In the genomic region with DNA sequence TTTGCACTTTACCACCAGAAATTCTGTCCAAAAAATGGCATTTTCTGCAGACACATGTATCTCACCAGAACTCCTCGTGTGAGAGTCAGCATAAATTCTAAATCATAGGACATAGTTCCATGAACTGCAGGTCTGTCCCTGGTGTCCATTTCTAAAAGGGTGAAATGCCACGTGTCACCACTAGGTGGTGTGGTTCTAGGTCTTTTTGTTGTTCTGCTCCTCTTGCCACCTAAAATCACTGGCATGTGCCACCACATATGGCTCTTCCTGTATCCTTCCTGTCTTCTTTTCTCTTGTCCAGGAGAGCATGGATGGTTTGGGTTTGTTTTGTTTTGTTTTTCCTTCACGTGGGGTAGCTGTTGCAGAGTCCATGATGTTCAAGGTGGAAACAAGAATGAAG, we compare ENCODE assay signal across 8 mouse cellular contexts. TPM values are rescaled to one million over a fixed set of nuclear protein-coding genes. Genes with fewer than 3 reads are reported as not detected.
DNase-seq lines count a peak whose midpoint lies in the region; ATAC-seq and TF ChIP-seq lines count a peak whose summit lies in the region.
"Had no signal": no experiment of that assay in that cellular context is flagged by ENCODE, and none has a peak within 500 bp of the region (broad histone marks: within the 10 kb centered on the region; RNA-seq: fewer than 3 reads in every experiment).

No protein-coding gene starts in this region.

- no peak overlapping the region for H3K4me3 ChIP-seq in G1E (ENCODE audit: low read depth, low read length)
- H3K4me3 ChIP-seq in liver, postnatal 0 days (ENCODE audit: low read depth, low read length): no peak overlapping the region
- H3K4me3 ChIP-seq: erythroblast, embryonic 14.5 days had no signal

- no peak overlapping the region for H3K4me2 ChIP-seq in liver, postnatal 0 days (ENCODE audit: low read depth, low read length)

- H3K27ac ChIP-seq in liver, postnatal 0 days (ENCODE audit: low read depth): no peak overlapping the region

- no peaks in the 10 kb centered on the region for H3K36me3 ChIP-seq in G1E (replicated peaks)
- H3K36me3 ChIP-seq in liver, postnatal 0 days (replicated peaks; ENCODE audit: insufficient read depth, low read length): no peaks in the 10 kb centered on the region

- TF ChIP-seq CTCF in G1E (IDR thresholded peaks at IDR 0.05; ENCODE audit: low read depth, low read length): peak; percentile 43; the same call in 1 of the 2 replicates
- TF ChIP-seq CTCF in liver, postnatal 0 days (IDR thresholded peaks at IDR 0.05; ENCODE audit: low read depth): peak; percentile 71

- no peaks in the 10 kb centered on the region for H3K27me3 ChIP-seq in G1E (ENCODE audit: insufficient read depth, low read length)
- peaks cover 27% of the 10 kb centered on the region for H3K27me3 ChIP-seq in liver, postnatal 0 days (ENCODE audit: insufficient read depth, low read length)

- H3K9ac ChIP-seq in liver, postnatal 0 days (replicated peaks): no peak overlapping the region

- 16% methylated on average over 3 of the region's 3 CpGs for WGBS in liver, postnatal 0 days (ENCODE audit: insufficient replicate concordance)

- ATAC-seq in G1E (ENCODE audit: extremely low read depth, insufficient number of reproducible peaks, low FRiP score, poor library complexity, severe bottlenecking): no peak
- ATAC-seq in liver, postnatal 0 days: no peak
- ATAC-seq in megakaryocyte progenitor cell, adult 5-6 weeks (replicated peaks; ENCODE audit: poor library complexity): no peak

- peak; percentile 67 for DNase-seq in layer of hippocampus, adult 11-12 months (ENCODE audit: low spot score)
- no peak for DNase-seq in layer of hippocampus, postnatal 36 days
- no peak for DNase-seq in G1E (ENCODE audit: low spot score)
- peak; percentile 59 for DNase-seq in adrenal gland, adult 2 months
- DNase-seq in embryo, embryonic 9.5 days (ENCODE audit: extremely low spot score): peak; percentile 46
- DNase-seq in liver, postnatal 0 days: peak; percentile 23

- peaks cover 59% of the 10 kb centered on the region for H3K9me3 ChIP-seq in G1E (replicated peaks)
- no peaks in the 10 kb centered on the region for H3K9me3 ChIP-seq in liver, postnatal 0 days (ENCODE audit: low read length)

- H3K4me1 ChIP-seq in G1E (ENCODE audit: insufficient read depth, low read depth, low read length): no peaks in the 10 kb centered on the region
- H3K4me1 ChIP-seq in liver, postnatal 0 days (ENCODE audit: insufficient read depth): no peaks in the 10 kb centered on the region

- TF ChIP-seq EP300 in liver, postnatal 0 days (IDR thresholded peaks at IDR 0.05; ENCODE audit: low read depth): no peak

RNA-seq across cellular contexts. Expression of a gene that starts 42.7 kb away (rescaled TPM):
- 10 to 100 TPM; 63.9 to 69.6 TPM for total RNA-seq in layer of hippocampus, postnatal 36 days (2021)
- not detected in 2 replicates for total RNA-seq in G1E (2014; fragmentation: Nextera tagmentation)
- total RNA-seq in G1E (2017): 0.12 and 0.44 TPM in 2 replicates
- polyA plus RNA-seq in G1E (2012): not detected in 2 replicates
- 10 to 100 TPM; 50.3 to 59.2 TPM for total RNA-seq in adrenal gland, adult 2 months (2021)
- polyA plus RNA-seq in adrenal gland, adult 2 months (2012; rRNA removed): 75.0 and 85.7 TPM in 2 replicates
- 4.9 TPM in 2 replicates for polyA plus RNA-seq in liver, postnatal 0 days (2015; fragmentation: Nextera tagmentation; extraction: Ambion mirVana)
- total RNA-seq in megakaryocyte progenitor cell, adult 5-6 weeks (2015): not detected in 2 replicates
- total RNA-seq in megakaryocyte progenitor cell, adult 5-6 weeks (2017): not detected in 2 replicates
- polyA plus RNA-seq: erythroblast, embryonic 14.5 days had no signal

Comparison
In these comparisons a context has a peak if more than half of its experiments do, and no peak if none do; other contexts are left out.
1. DNase-seq: peak in layer of hippocampus, adult 11-12 months (single experiment), adrenal gland, adult 2 months (single experiment), embryo, embryonic 9.5 days (single experiment) and liver, postnatal 0 days (single experiment); none in layer of hippocampus, postnatal 36 days (0 of 2) and G1E (single experiment).
2. RNA of a gene that starts 42.7 kb away (total RNA-seq): 63.9 to 69.6 TPM in layer of hippocampus, postnatal 36 days and 50.3 to 59.2 TPM in adrenal gland, adult 2 months; 0.12 to 0.44 TPM in G1E and not detected in megakaryocyte progenitor cell, adult 5-6 weeks; every median in the first group is over 10 times any median in the second.